14 mouse cellular contexts compared by ENCODE assay signal in the genomic region with DNA sequence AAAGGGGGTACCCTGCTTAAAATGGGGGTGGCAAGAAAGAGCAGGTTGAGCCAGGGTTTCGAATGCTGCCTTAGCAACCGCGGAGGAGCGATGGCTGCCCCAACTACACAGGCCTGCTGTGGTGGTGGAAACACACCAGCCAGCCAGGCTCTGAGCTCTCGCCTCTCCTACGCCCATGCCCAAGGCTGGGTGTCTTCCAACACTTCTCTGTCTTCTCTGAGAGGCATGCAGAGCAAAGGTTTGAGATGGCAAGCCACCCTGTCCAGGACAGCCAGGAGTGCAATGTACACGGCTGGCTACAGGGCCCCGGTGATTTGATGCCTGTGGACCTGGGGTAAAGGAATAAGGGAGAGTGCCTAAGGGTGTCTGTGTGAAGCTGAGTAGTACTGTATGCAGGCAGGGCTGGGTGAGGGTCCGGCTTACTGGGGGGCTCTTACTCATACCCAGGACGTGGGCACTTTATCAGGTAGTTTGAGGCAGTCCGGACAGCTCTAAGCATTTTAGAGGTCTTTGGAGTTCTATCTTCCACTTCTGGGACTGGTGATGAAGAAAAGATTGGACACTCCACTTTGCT. TPM values are rescaled to one million over a fixed set of nuclear protein-coding genes. Genes with fewer than 3 reads are reported as not detected.
DNase-seq lines count a peak whose midpoint lies in the region; ATAC-seq and TF ChIP-seq lines count a peak whose summit lies in the region.
"Had no signal": no experiment of that assay in that cellular context is flagged by ENCODE, and none has a peak within 500 bp of the region (broad histone marks: within the 10 kb centered on the region; RNA-seq: fewer than 3 reads in every experiment).

No protein-coding gene starts in this region.

- no peaks in the 10 kb centered on the region; the same call in 1 of the 2 replicates for H3K79me2 ChIP-seq in MEL (ENCODE audit: control insufficient read depth, insufficient read depth, low read length, poor library complexity)

- peak; percentile 90 for DNase-seq in heart, adult 11 months
- DNase-seq in heart, embryonic 10.5 days (ENCODE audit: low spot score) = no peak
- DNase-seq in lung, adult 2 months = no peak
- DNase-seq in lung, postnatal 14 days = no peak
- no peak for DNase-seq in MEL (ENCODE audit: low read depth, low spot score)
- no peak for DNase-seq in liver, postnatal 0 days
- DNase-seq in B cell, adult 2 months = no peak
- DNase-seq: cerebellum, adult 11 months had no signal

- no peak for TF ChIP-seq EP300 in MEL (IDR thresholded peaks at IDR 0.05; ENCODE audit: low read depth in 1 of 2, low read length in 2 of 2)
- no peak for TF ChIP-seq EP300 in liver, postnatal 0 days (IDR thresholded peaks at IDR 0.05; ENCODE audit: low read depth)

- 90% methylated on average over 11 of the region's 11 CpGs for WGBS in heart, embryonic 10.5 days
- 86% methylated on average over 11 of the region's 11 CpGs for WGBS in lung, adult 2 months
- 72% methylated on average over 11 of the region's 11 CpGs for WGBS in liver, postnatal 0 days (ENCODE audit: insufficient replicate concordance)

- H3K4me1 ChIP-seq in heart, embryonic 10.5 days = peaks cover 61% of the 10 kb centered on the region
- no peaks in the 10 kb centered on the region for H3K4me1 ChIP-seq in lung, adult 2 months (ENCODE audit: control insufficient read depth, insufficient read depth, low read length)
- H3K4me1 ChIP-seq in MEL (ENCODE audit: control insufficient read depth in 1 of 2, insufficient read depth in 2 of 2, low read length in 2 of 2) = peaks cover 7 to 31% of the 10 kb centered on the region in 2 experiments; a peak in 3 of 4 replicates
- peaks cover 21% of the 10 kb centered on the region for H3K4me1 ChIP-seq in liver, postnatal 0 days (ENCODE audit: insufficient read depth)

- no peak for ATAC-seq in liver, postnatal 0 days
- ATAC-seq in monocyte, adult 5-6 weeks (replicated peaks; ENCODE audit: insufficient number of reproducible peaks, low FRiP score, low TSS enrichment, poor library complexity, severe bottlenecking) = no peak
- ATAC-seq: forebrain, embryonic 16.5 days; intestine, embryonic 15.5 days had no signal

- TF ChIP-seq RAD21 in MEL (IDR thresholded peaks at IDR 0.05; ENCODE audit: low read depth, low read length) = no peak

- peaks cover 81% of the 10 kb centered on the region for H3K27me3 ChIP-seq in heart, embryonic 10.5 days (ENCODE audit: insufficient read depth, poor library complexity, severe bottlenecking)
- peaks cover 3 to 12% of the 10 kb centered on the region in 2 experiments; a peak in 3 of 4 replicates for H3K27me3 ChIP-seq in MEL (ENCODE audit: control insufficient read depth in 1 of 2, insufficient read depth in 2 of 2, low read length in 2 of 2)
- peaks cover 28% of the 10 kb centered on the region for H3K27me3 ChIP-seq in liver, postnatal 0 days (ENCODE audit: insufficient read depth, low read length)

- H3K27ac ChIP-seq in heart, embryonic 10.5 days = no peak overlapping the region
- peak overlapping the region; percentile 74 for H3K27ac ChIP-seq in MEL (ENCODE audit: control insufficient read depth, low read depth, low read length)
- peak overlapping the region; percentile 84 for H3K27ac ChIP-seq in liver, postnatal 0 days (ENCODE audit: low read depth)
- H3K27ac ChIP-seq: embryonic facial prominence, embryonic 12.5 days; intestine, embryonic 15.5 days had no signal

- H3K9me3 ChIP-seq in heart, embryonic 10.5 days = no peaks in the 10 kb centered on the region
- H3K9me3 ChIP-seq in MEL (replicated peaks; ENCODE audit: insufficient read depth, low read length) = no peaks in the 10 kb centered on the region
- no peaks in the 10 kb centered on the region for H3K9me3 ChIP-seq in liver, postnatal 0 days (ENCODE audit: low read length)
- H3K9me3 ChIP-seq: embryonic facial prominence, embryonic 12.5 days; heart, embryonic 12.5 days; intestine, embryonic 15.5 days had no signal

- H3K4me2 ChIP-seq in liver, postnatal 0 days (ENCODE audit: low read depth, low read length) = peak overlapping the region; percentile 74
- H3K4me2 ChIP-seq: embryonic facial prominence, embryonic 12.5 days; heart, embryonic 12.5 days; intestine, embryonic 15.5 days had no signal

- no peaks in the 10 kb centered on the region for H3K36me3 ChIP-seq in heart, embryonic 10.5 days
- peaks cover 0 to 16% of the 10 kb centered on the region in 2 experiments; a peak in 2 of 4 replicates for H3K36me3 ChIP-seq in MEL (ENCODE audit: control insufficient read depth in 1 of 2, insufficient read depth in 2 of 2, low read length in 2 of 2)
- no peaks in the 10 kb centered on the region for H3K36me3 ChIP-seq in liver, postnatal 0 days (replicated peaks; ENCODE audit: insufficient read depth, low read length)
- H3K36me3 ChIP-seq: embryonic facial prominence, embryonic 12.5 days; heart, embryonic 12.5 days; intestine, embryonic 15.5 days had no signal

- H3K4me3 ChIP-seq in heart, embryonic 10.5 days = no peak overlapping the region
- peak overlapping the region; percentile 20 for H3K4me3 ChIP-seq in lung, adult 2 months (replicated peaks; ENCODE audit: extremely low read depth, low read depth, low read length)
- no peak overlapping the region for H3K4me3 ChIP-seq in MEL (ENCODE audit: control insufficient read depth in 1 of 2, insufficient read depth in 1 of 2, low read depth in 2 of 2, low read length in 2 of 2)
- peak overlapping the region; percentile 63 for H3K4me3 ChIP-seq in liver, postnatal 0 days (ENCODE audit: low read depth, low read length)
- H3K4me3 ChIP-seq: embryonic facial prominence, embryonic 12.5 days; heart, embryonic 12.5 days; intestine, embryonic 15.5 days had no signal

- TF ChIP-seq POLR2A in lung, adult 2 months (IDR thresholded peaks at IDR 0.05; ENCODE audit: borderline replicate concordance, extremely low read depth, low read depth, low read length) = no peak
- TF ChIP-seq POLR2A in MEL (IDR thresholded peaks at IDR 0.05; ENCODE audit: control insufficient read depth in 1 of 2, insufficient read depth in 1 of 2, low read depth in 1 of 2, low read length in 2 of 2, poor library complexity in 1 of 2) = no peak

- no peak for TF ChIP-seq CTCF in lung, adult 2 months (IDR thresholded peaks at IDR 0.05; ENCODE audit: insufficient read depth, low read length)
- TF ChIP-seq CTCF in MEL (IDR thresholded peaks at IDR 0.05 in 2 of 3, conservative IDR thresholded peaks at IDR 0.05 in 1 of 3; ENCODE audit: control insufficient read depth in 1 of 3, insufficient read depth in 1 of 3, low read depth in 2 of 3, low read length in 3 of 3, poor library complexity in 1 of 3, severe bottlenecking in 1 of 3) = no peak
- no peak for TF ChIP-seq CTCF in liver, postnatal 0 days (IDR thresholded peaks at IDR 0.05; ENCODE audit: low read depth)

- no peak overlapping the region for H3K9ac ChIP-seq in MEL (ENCODE audit: control insufficient read depth, low read depth, low read length, poor library complexity, severe bottlenecking)
- H3K9ac ChIP-seq in liver, postnatal 0 days (replicated peaks) = 0 out of 2 replicates have a peak overlapping the region, but pooled peaks have one; percentile 34
- H3K9ac ChIP-seq: embryonic facial prominence, embryonic 12.5 days; heart, embryonic 12.5 days; intestine, embryonic 15.5 days had no signal

TF ChIP-seq in MEL, 35 proteins besides CTCF, POLR2A, EP300 and RAD21:
- TF ChIP-seq MAX (IDR thresholded peaks at IDR 0.05; ENCODE audit: low read length) = no peak

RNA-seq across cellular contexts. Expression of gene Fmnl1, which starts 3.0 kb away (rescaled TPM):
- 0.92 and 1.2 TPM in 2 replicates for polyA plus RNA-seq in heart, embryonic 10.5 days (2016; fragmentation: Nextera tagmentation; extraction: Ambion mirVana)
- 26.4 and 31.7 TPM in 2 replicates for polyA plus RNA-seq in lung, adult 2 months (2012; rRNA removed)
- total RNA-seq in MEL (2012; rRNA removed) = 1.4 and 1.7 TPM in 2 replicates
- polyA plus RNA-seq in MEL (2012; ENCODE audit: insufficient read depth in 1 of 2, insufficient read length in 2 of 2, low read depth in 1 of 2, low replicate concordance in 2 of 2, missing spikeins in 1 of 2) = 10 to 100 TPM in 1 of 2 experiments, not detected in 1; 17.2 TPM
- 4.1 and 5.9 TPM in 2 replicates for polyA plus RNA-seq in liver, postnatal 0 days (2015; fragmentation: Nextera tagmentation; extraction: Ambion mirVana)
- 189 to 455 TPM (median 252 TPM) in 3 replicates for total RNA-seq in monocyte, adult 5-6 weeks (2017)

RNA-seq across cellular contexts. Expression of gene 1700023F06Rik, which starts 34.5 kb away (rescaled TPM):
- polyA plus RNA-seq in heart, embryonic 10.5 days (2016; fragmentation: Nextera tagmentation; extraction: Ambion mirVana) = 0.35 TPM in 1 of 2 replicates, not detected in the other
- polyA plus RNA-seq in lung, adult 2 months (2012; rRNA removed) = 0.41 and 0.50 TPM in 2 replicates
- not detected in 2 replicates for total RNA-seq in MEL (2012; rRNA removed)
- not detected for polyA plus RNA-seq in MEL (2012; ENCODE audit: insufficient read depth in 1 of 2, insufficient read length in 2 of 2, low read depth in 1 of 2, low replicate concordance in 2 of 2, missing spikeins in 1 of 2)
- 0.09 TPM in 1 of 2 replicates, not detected in the other for polyA plus RNA-seq in liver, postnatal 0 days (2015; fragmentation: Nextera tagmentation; extraction: Ambion mirVana)
- not detected in 3 replicates for total RNA-seq in monocyte, adult 5-6 weeks (2017)
- polyA plus RNA-seq: heart, embryonic 12.5 days had no signal

RNA-seq across cellular contexts. Expression of gene Hexim2, which starts 41.6 kb away (rescaled TPM):
- polyA plus RNA-seq in heart, embryonic 10.5 days (2016; fragmentation: Nextera tagmentation; extraction: Ambion mirVana) = 6.5 and 7.9 TPM in 2 replicates
- 2.9 and 4.7 TPM in 2 replicates for polyA plus RNA-seq in lung, adult 2 months (2012; rRNA removed)
- total RNA-seq in MEL (2012; rRNA removed) = 12.3 and 17.2 TPM in 2 replicates
- 10 to 100 TPM in 1 of 2 experiments, not detected in 1; 12.5 TPM for polyA plus RNA-seq in MEL (2012; ENCODE audit: insufficient read depth in 1 of 2, insufficient read length in 2 of 2, low read depth in 1 of 2, low replicate concordance in 2 of 2, missing spikeins in 1 of 2)
- polyA plus RNA-seq in liver, postnatal 0 days (2015; fragmentation: Nextera tagmentation; extraction: Ambion mirVana) = 3.4 and 3.7 TPM in 2 replicates
- 0.87 to 2.5 TPM in 2 of 3 replicates, not detected in the other for total RNA-seq in monocyte, adult 5-6 weeks (2017)

RNA-seq across cellular contexts. Expression of gene Spata32, which starts 44.4 kb away (rescaled TPM):
- not detected in 2 replicates for polyA plus RNA-seq in heart, embryonic 10.5 days (2016; fragmentation: Nextera tagmentation; extraction: Ambion mirVana)
- not detected in 2 replicates for polyA plus RNA-seq in lung, adult 2 months (2012; rRNA removed)
- not detected in 2 replicates for total RNA-seq in MEL (2012; rRNA removed)
- not detected for polyA plus RNA-seq in MEL (2012; ENCODE audit: insufficient read depth in 1 of 2, insufficient read length in 2 of 2, low read depth in 1 of 2, low replicate concordance in 2 of 2, missing spikeins in 1 of 2)
- not detected in 2 replicates for polyA plus RNA-seq in liver, postnatal 0 days (2015; fragmentation: Nextera tagmentation; extraction: Ambion mirVana)
- not detected in 3 replicates for total RNA-seq in monocyte, adult 5-6 weeks (2017)
- total RNA-seq: megakaryocyte progenitor cell, adult 5-6 weeks had no signal
- polyA plus RNA-seq: embryonic facial prominence, embryonic 12.5 days; forebrain, embryonic 16.5 days; heart, embryonic 12.5 days; intestine, embryonic 15.5 days had no signal

RNA-seq across cellular contexts. Expression of gene Hexim1, which starts 57.8 kb away (rescaled TPM):
- 1.8 and 2.8 TPM in 2 replicates for polyA plus RNA-seq in heart, embryonic 10.5 days (2016; fragmentation: Nextera tagmentation; extraction: Ambion mirVana)
- polyA plus RNA-seq in lung, adult 2 months (2012; rRNA removed) = 15.2 and 16.0 TPM in 2 replicates
- 17.3 and 18.4 TPM in 2 replicates for total RNA-seq in MEL (2012; rRNA removed)
- 10 to 100 TPM in 1 of 2 experiments, not detected in 1; 25.4 TPM for polyA plus RNA-seq in MEL (2012; ENCODE audit: insufficient read depth in 1 of 2, insufficient read length in 2 of 2, low read depth in 1 of 2, low replicate concordance in 2 of 2, missing spikeins in 1 of 2)
- polyA plus RNA-seq in liver, postnatal 0 days (2015; fragmentation: Nextera tagmentation; extraction: Ambion mirVana) = 2.6 and 2.7 TPM in 2 replicates
- 90.9 to 99.4 TPM (median 96.2 TPM) in 3 replicates for total RNA-seq in monocyte, adult 5-6 weeks (2017)

Comparison
In these comparisons a context has a peak if more than half of its experiments do, and no peak if none do; other contexts are left out.
1. H3K4me3 ChIP-seq: peak in lung, adult 2 months (single experiment) and liver, postnatal 0 days (single experiment); none in heart, embryonic 10.5 days (single experiment) and MEL (0 of 2).